Mouse (Mus musculus) kidney, embryonic 16.5 days (tissue): Measurements from ENCODE around the gene Cenpp. TPM values are rescaled to one million over a fixed set of nuclear protein-coding genes. Genes with fewer than 3 reads are reported as not detected.

ENCODE experiments used
- ATAC-seq: fragments of 200-750 bp; cut with Nextera tagmentation; 2 replicates; pipeline ENCODE4 v1.8.0; 2017; ENCODE audit warnings: moderate TSS enrichment; ENCODE audit not compliant: low FRiP score, low TSS enrichment
- H3K27ac ChIP-seq: fragments of 300-500 bp; sonication (generic); 2 replicates; pipeline ENCODE4 v1.5.1; 2014; ENCODE audit warnings: low read length
- H3K27me3 ChIP-seq: fragments of 300-500 bp; sonication (generic); 2 replicates; pipeline ENCODE4 v1.6.1; 2014; ENCODE audit warnings: low read length, control low read depth, mixed read lengths; ENCODE audit not compliant: insufficient read depth
- H3K36me3 ChIP-seq: fragments of 300-500 bp; sonication (generic); 2 replicates; pipeline ENCODE4 v1.6.1; 2014; ENCODE audit warnings: low read length, control low read depth, mixed read lengths; ENCODE audit not compliant: insufficient read depth
- H3K4me1 ChIP-seq: fragments of 300-500 bp; sonication (generic); 2 replicates; pipeline ENCODE4 v1.6.1; 2014; ENCODE audit warnings: low read length, control low read depth, mixed read lengths; ENCODE audit not compliant: insufficient read depth
- H3K4me2 ChIP-seq: fragments of 300-500 bp; sonication (generic); replicated peaks from 2 replicates; pipeline ENCODE4 v1.6.1; 2014; ENCODE audit warnings: low read depth, low read length
- H3K4me3 ChIP-seq: fragments of 300-500 bp; sonication (generic); 2 replicates; pipeline ENCODE4 v1.5.1; 2014; ENCODE audit warnings: mild to moderate bottlenecking, low read length
- H3K9ac ChIP-seq: fragments of 300-500 bp; sonication (generic); replicated peaks from 2 replicates; pipeline ENCODE4 v1.6.1; 2014; ENCODE audit warnings: low read length
- H3K9me3 ChIP-seq: fragments of 300-500 bp; sonication (generic); 2 replicates; pipeline ENCODE4 v1.6.1; 2016; ENCODE audit warnings: low read length, control low read depth
- WGBS: fragments of 180-500 bp; shearing (Covaris S2); extraction: QIAGEN DNeasy Blood & Tissue Kit; methylation state at CpG from one replicate; pipeline ENCODE4 v1.1.7; 2014; 5-methylcytosine and 5-hydroxymethylcytosine counted together
- polyA plus RNA-seq: library from polyadenylated mRNA; unstranded; fragments of >200 nt; fragmentation: Nextera tagmentation; extraction: Ambion mirVana; gene quantifications from 2 replicates; pipeline ENCODE4 v1.2.1, GENCODE M21; 2015

Gene Cenpp
- polyA plus RNA-seq, 1 experiment from 2014 or later: 26.2 TPM

DNA sequence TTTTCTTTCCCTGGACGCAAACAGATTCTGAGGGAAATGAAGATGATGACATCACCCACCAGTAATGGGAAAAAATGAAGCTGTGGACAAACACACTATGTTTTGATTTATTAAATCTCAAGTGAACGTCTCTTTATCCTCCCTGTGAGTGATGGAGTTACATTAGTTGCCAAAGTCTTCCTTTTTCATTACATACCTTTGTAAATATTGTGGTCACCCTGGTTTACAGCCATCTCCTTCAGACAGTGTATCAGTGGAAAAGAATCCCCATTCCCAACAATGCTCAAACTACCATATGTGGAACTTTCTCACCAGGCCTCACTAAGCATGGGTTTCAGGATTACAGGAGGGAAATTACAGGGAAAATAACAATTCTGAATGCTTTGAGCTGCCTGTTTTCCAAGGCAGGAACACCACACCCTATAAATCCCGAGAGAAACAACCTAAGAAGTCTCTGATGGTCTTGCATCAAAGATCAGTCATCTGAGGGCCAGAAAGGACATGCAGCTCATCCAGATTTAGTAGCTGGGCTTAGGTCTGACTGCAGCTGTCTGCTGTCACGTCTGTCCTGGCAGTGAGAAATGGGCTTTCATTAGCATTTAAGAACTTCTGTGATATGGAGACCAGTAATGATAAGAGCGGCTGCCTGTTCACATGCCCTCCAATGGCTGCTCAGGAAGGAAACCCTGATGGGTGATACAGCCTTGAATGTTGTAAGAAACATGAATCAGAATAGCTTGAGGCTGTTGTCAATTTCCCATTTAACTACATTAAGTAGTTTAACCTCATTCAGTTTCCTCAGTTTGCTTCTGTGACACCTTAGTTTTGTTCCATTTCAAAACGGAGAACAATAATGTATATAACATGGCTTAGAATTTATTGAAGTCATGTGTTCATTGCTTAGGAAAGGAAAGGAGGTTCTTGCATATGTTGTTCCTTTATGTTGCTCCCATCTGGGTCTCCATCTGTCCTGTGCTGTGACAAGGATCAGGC is 159.9 kb downstream of the Cenpp start, which contains the start of gene Tes3-ps:
TSS of gene Tes3-ps (plus strand) at position 943 of the 993 bp plus-strand sequence.
- Histone ChIP-seq H3K27ac (no peak within 1 kb of the TSS), H3K27me3 (no peaks in the 10 kb centered on the region), H3K4me3 (no peak within 1 kb of the TSS), H3K36me3 (no peaks in the 10 kb centered on the region), H3K9ac (no peak within 1 kb of the TSS), H3K4me2 (no peak within 1 kb of the TSS), H3K4me1 (no peaks in the 10 kb centered on the region), H3K9me3 (no peaks in the 10 kb centered on the region)
- 54% methylated on average over 6 of the region's 6 CpGs for WGBS
- no peak for ATAC-seq

- Histone ChIP-seq H3K27me3 (no peaks in the 10 kb centered on the region), H3K4me3 (no peak overlapping the region), H3K9me3 (no peaks in the 10 kb centered on the region), H3K36me3 (no peaks in the 10 kb centered on the region), H3K9ac (no peak overlapping the region), H3K4me2 (no peak overlapping the region), H3K4me1 (no peaks in the 10 kb centered on the region), H3K27ac (no peak overlapping the region)
- ATAC-seq: no peak
- WGBS: 90% methylated on average over 5 of the region's 5 CpGs
These were observed 167.2 kb downstream of the Cenpp start for GRCm38 (mm10) chr13:49485388-49485787.

DNA sequence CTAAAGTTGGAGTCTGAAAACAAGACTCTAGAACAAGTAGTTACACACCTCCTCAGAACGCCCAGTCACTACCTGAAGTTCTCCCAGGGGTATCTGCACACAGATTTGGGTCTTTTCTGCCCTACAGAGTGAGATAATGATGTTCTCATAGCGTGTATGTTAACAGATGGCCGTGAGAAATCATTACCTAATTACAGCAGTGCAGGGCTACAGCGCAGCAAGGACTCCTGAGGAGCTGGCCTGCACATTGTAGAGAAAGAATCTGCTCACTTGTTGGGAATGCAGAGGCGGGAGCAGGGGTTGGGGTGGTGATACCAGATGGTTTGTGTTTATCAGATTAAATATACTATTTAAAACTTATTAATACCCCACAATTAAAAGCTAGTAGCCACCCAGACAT is 172.0 kb downstream of the Cenpp start:
- H3K4me1 ChIP-seq: no peaks in the 10 kb centered on the region
- no peaks in the 10 kb centered on the region for H3K27me3 ChIP-seq
- peak overlapping the region; percentile 13; the same call in 1 of the 2 replicates for H3K27ac ChIP-seq
- no peaks in the 10 kb centered on the region for H3K36me3 ChIP-seq
- ATAC-seq: no peak
- no peaks in the 10 kb centered on the region for H3K9me3 ChIP-seq
- H3K9ac ChIP-seq: no peak overlapping the region
- no peak overlapping the region for H3K4me2 ChIP-seq
- WGBS: 79% methylated on average over 5 of the region's 5 CpGs
- H3K4me3 ChIP-seq: no peak overlapping the region

GRCm38 (mm10) chr13:49480057-49480456 is 172.5 kb downstream of the Cenpp start:
- Histone ChIP-seq H3K27me3 (no peaks in the 10 kb centered on the region), H3K36me3 (no peaks in the 10 kb centered on the region), H3K4me2 (no peak overlapping the region), H3K9me3 (no peaks in the 10 kb centered on the region), H3K4me1 (no peaks in the 10 kb centered on the region), H3K9ac (no peak overlapping the region), H3K27ac (no peak overlapping the region), H3K4me3 (no peak overlapping the region)
- WGBS: 64% methylated on average over 2 of the region's 2 CpGs
- no peak for ATAC-seq

DNA sequence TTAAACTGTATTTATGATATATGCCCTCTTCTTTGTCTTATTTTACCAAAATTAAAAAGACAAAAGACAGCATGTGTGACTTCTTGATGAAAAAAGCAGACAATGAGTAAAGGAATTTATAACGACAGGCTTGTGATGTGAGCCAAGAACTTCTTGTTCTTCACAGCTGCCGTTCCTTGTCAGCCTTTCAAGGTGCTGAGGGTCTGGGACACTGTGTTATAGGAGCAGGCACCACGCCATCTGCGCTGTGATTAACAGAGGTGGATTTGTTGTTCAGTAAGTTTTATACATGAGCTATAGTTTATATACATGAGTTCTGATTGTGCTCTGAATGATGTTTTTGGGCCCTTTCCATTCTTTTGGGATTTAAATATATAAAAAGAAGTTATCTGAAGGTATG is 173.2 kb downstream of the Cenpp start:
- Histone ChIP-seq H3K36me3 (no peaks in the 10 kb centered on the region), H3K27ac (no peak overlapping the region), H3K27me3 (no peaks in the 10 kb centered on the region), H3K4me3 (no peak overlapping the region), H3K9ac (no peak overlapping the region), H3K4me2 (no peak overlapping the region), H3K9me3 (no peaks in the 10 kb centered on the region), H3K4me1 (no peaks in the 10 kb centered on the region)
- no peak for ATAC-seq
- WGBS: 82% methylated on average over 4 of the region's 4 CpGs

- Histone ChIP-seq H3K4me2 (no peak overlapping the region), H3K9ac (no peak overlapping the region), H3K27me3 (no peaks in the 10 kb centered on the region), H3K4me3 (no peak overlapping the region), H3K27ac (no peak overlapping the region), H3K9me3 (no peaks in the 10 kb centered on the region), H3K36me3 (no peaks in the 10 kb centered on the region), H3K4me1 (no peaks in the 10 kb centered on the region)
- WGBS: 87% methylated on average over 6 of the region's 6 CpGs
- ATAC-seq: no peak
These were observed 173.7 kb downstream of the Cenpp start for GRCm38 (mm10) chr13:49478851-49479374.

GRCm38 (mm10) chr13:49477887-49478286 is 174.7 kb downstream of the Cenpp start:
- Histone ChIP-seq H3K9me3 (no peaks in the 10 kb centered on the region), H3K27me3 (no peaks in the 10 kb centered on the region), H3K9ac (no peak overlapping the region), H3K4me1 (no peaks in the 10 kb centered on the region), H3K4me3 (no peak overlapping the region), H3K36me3 (no peaks in the 10 kb centered on the region), H3K4me2 (no peak overlapping the region), H3K27ac (peak overlapping the region; percentile 56; the same call in 1 of the 2 replicates)
- 75% methylated on average over 3 of the region's 3 CpGs for WGBS
- ATAC-seq: no peak

DNA sequence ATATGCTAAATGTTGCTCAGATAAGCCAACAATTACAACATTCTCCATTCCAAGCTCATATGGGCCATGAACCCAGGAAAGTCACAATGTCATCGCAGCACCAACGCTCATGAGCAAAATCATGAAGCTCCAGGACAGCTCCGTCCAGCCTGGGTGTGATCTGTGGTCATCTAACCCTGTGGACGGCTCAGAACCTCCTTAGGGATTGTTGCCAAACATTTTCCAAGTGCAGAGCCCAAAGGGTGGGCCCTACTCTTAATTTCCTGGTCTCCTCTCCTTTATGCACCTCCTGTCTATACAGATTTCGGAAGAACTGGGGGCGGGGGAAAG is 179.9 kb downstream of the Cenpp start:
- Histone ChIP-seq H3K27ac (no peak overlapping the region), H3K27me3 (no peaks in the 10 kb centered on the region), H3K4me2 (no peak overlapping the region), H3K9ac (no peak overlapping the region), H3K36me3 (no peaks in the 10 kb centered on the region), H3K4me3 (no peak overlapping the region), H3K9me3 (no peaks in the 10 kb centered on the region), H3K4me1 (no peaks in the 10 kb centered on the region)
- ATAC-seq: no peak
- WGBS: 94% methylated on average over 6 of the region's 6 CpGs

- Histone ChIP-seq H3K27ac (no peak overlapping the region), H3K27me3 (no peaks in the 10 kb centered on the region)
These were observed 180.5 kb downstream of the Cenpp start for GRCm38 (mm10) chr13:49471981-49472675.

More at GRCm38 (mm10) chr13:49471981-49472675, 180.5 kb downstream of the Cenpp start:
- Histone ChIP-seq H3K4me1 (no peaks in the 10 kb centered on the region), H3K9ac (no peak overlapping the region), H3K36me3 (no peaks in the 10 kb centered on the region), H3K4me2 (no peak overlapping the region), H3K4me3 (no peak overlapping the region), H3K9me3 (no peaks in the 10 kb centered on the region)
- WGBS: 70% methylated on average over 4 of the region's 4 CpGs
- ATAC-seq: no peak
